Mouse (Mus musculus): Measurements from ENCODE around the gene Cyp2c23. TPM values are rescaled to one million over a fixed set of nuclear protein-coding genes. Genes with fewer than 3 reads are reported as not detected.

Cyp2c23 gene
- total RNA-seq, 1 experiment from 2014 or later = 21.3 TPM

- DNase-seq = peak; percentile 29
Measured at GRCm38 (mm10) chr19:44024921-44025585, 4.0 kb downstream of the Cyp2c23 start.

GRCm38 (mm10) chr19:44023066-44023465 lies 5.9 kb downstream of the Cyp2c23 start:
- peak; percentile 7 for DNase-seq

GRCm38 (mm10) chr19:44021502-44021901 lies 7.5 kb downstream of the Cyp2c23 start:
- peak; percentile 72 for DNase-seq

GRCm38 (mm10) chr19:44019739-44020138 lies 9.3 kb downstream of the Cyp2c23 start:
- no peak for DNase-seq

- DNase-seq = no peak
Measured at GRCm38 (mm10) chr19:44013862-44014261, 15.1 kb downstream of the Cyp2c23 start.

GRCm38 (mm10) chr19:44008784-44009183 lies 20.2 kb downstream of the Cyp2c23 start:
- DNase-seq = no peak

- DNase-seq = no peak
Measured at GRCm38 (mm10) chr19:44007186-44007585, 21.8 kb downstream of the Cyp2c23 start.

GRCm38 (mm10) chr19:44005025-44005424 lies 24.0 kb downstream of the Cyp2c23 start:
- DNase-seq = no peak

- DNase-seq = no peak
Measured at GRCm38 (mm10) chr19:44004261-44004660, 24.7 kb downstream of the Cyp2c23 start.

GRCm38 (mm10) chr19:44000720-44001119 lies 28.3 kb downstream of the Cyp2c23 start:
- DNase-seq = no peak

- no peak for DNase-seq
Measured at GRCm38 (mm10) chr19:44000061-44000460, 28.9 kb downstream of the Cyp2c23 start.

GRCm38 (mm10) chr19:43998802-43999527 lies 30.0 kb downstream of the Cyp2c23 start:
- no peak for DNase-seq

- no peak for DNase-seq
Measured at GRCm38 (mm10) chr19:43998101-43998500, 30.9 kb downstream of the Cyp2c23 start.

- no peak for DNase-seq
Measured at GRCm38 (mm10) chr19:43995427-43995826, 33.6 kb downstream of the Cyp2c23 start.

- DNase-seq = no peak
Measured at GRCm38 (mm10) chr19:43992464-43992863, 36.5 kb downstream of the Cyp2c23 start.

GRCm38 (mm10) chr19:43990362-43990761 lies 38.6 kb downstream of the Cyp2c23 start:
- DNase-seq = no peak

GRCm38 (mm10) chr19:43986069-43986794 lies 42.8 kb downstream of the Cyp2c23 start, which contains the start of gene Cpn1:
TSS of gene Cpn1 (minus strand) at chr19:43986556.
- peak; percentile 38 for DNase-seq

GRCm38 (mm10) chr19:43981992-43982391 lies 47.0 kb downstream of the Cyp2c23 start:
- no peak for DNase-seq

GRCm38 (mm10) chr19:43980711-43981110 lies 48.3 kb downstream of the Cyp2c23 start:
- DNase-seq = no peak

GRCm38 (mm10) chr19:43977799-43978198 lies 51.2 kb downstream of the Cyp2c23 start:
- no peak for DNase-seq

GRCm38 (mm10) chr19:43976661-43977060 lies 52.3 kb downstream of the Cyp2c23 start:
- no peak for DNase-seq

GRCm38 (mm10) chr19:43974221-43974620 lies 54.8 kb downstream of the Cyp2c23 start:
- no peak for DNase-seq

- no peak for DNase-seq
Measured at GRCm38 (mm10) chr19:43973711-43974110, 55.3 kb downstream of the Cyp2c23 start.
